Mouse (Mus musculus): ENCODE data around the gene Syngr1. TPM values are rescaled to one million over a fixed set of nuclear protein-coding genes. Genes with fewer than 3 reads are reported as not detected.

Syngr1 gene
- polyA plus RNA-seq, 1 experiment from 2014 or later, result 14.3 TPM

Small RNA genes lying within 50 kb of the gene (microRNA-seq; reads per million reads assigned to microRNA genes)
- gene Snord43, result 29.4 reads per million, percentile 42 among the genes with 10 or more reads in this experiment

Other genes starting within 250 kb of the Syngr1 start
- 29.3 and 36.5 TPM in 2 replicates for gene Apobec3, start 199.7 kb upstream of the Syngr1 start, polyA plus RNA-seq (2015; fragmentation: Nextera tagmentation; extraction: Ambion mirVana)
- gene Cbx7, start 120.2 kb upstream of the Syngr1 start, polyA plus RNA-seq (2015; fragmentation: Nextera tagmentation; extraction: Ambion mirVana), result 3.3 and 3.9 TPM in 2 replicates
- 4.3 and 6.2 TPM in 2 replicates for gene Pdgfb, start 76.4 kb upstream of the Syngr1 start, polyA plus RNA-seq (2015; fragmentation: Nextera tagmentation; extraction: Ambion mirVana)
- gene Rpl3, start 534 bp downstream of the Syngr1 start, polyA plus RNA-seq (2015; fragmentation: Nextera tagmentation; extraction: Ambion mirVana), result 981 and 1,131 TPM in 2 replicates
- 44.1 and 44.7 TPM in 2 replicates for gene Tab1, start 41.8 kb downstream of the Syngr1 start, polyA plus RNA-seq (2015; fragmentation: Nextera tagmentation; extraction: Ambion mirVana)
- gene Mgat3, start 82.4 kb downstream of the Syngr1 start, polyA plus RNA-seq (2015; fragmentation: Nextera tagmentation; extraction: Ambion mirVana), result 9.4 and 9.5 TPM in 2 replicates
- 36.3 and 38.1 TPM in 2 replicates for gene Mief1, start 142.7 kb downstream of the Syngr1 start, polyA plus RNA-seq (2015; fragmentation: Nextera tagmentation; extraction: Ambion mirVana)
- gene AC140267.1, start 144.5 kb downstream of the Syngr1 start, polyA plus RNA-seq (2015; fragmentation: Nextera tagmentation; extraction: Ambion mirVana), result 3.3 TPM in 1 of 2 replicates, not detected in the other
- gene Atf4, start 163.8 kb downstream of the Syngr1 start, polyA plus RNA-seq (2015; fragmentation: Nextera tagmentation; extraction: Ambion mirVana), result 127 and 132 TPM in 2 replicates
- gene Rps19bp1, start 173.0 kb downstream of the Syngr1 start, polyA plus RNA-seq (2015; fragmentation: Nextera tagmentation; extraction: Ambion mirVana), result 48.5 and 50.8 TPM in 2 replicates
- gene Cacna1i, start 195.9 kb downstream of the Syngr1 start, polyA plus RNA-seq (2015; fragmentation: Nextera tagmentation; extraction: Ambion mirVana), result not detected in 2 replicates

Measured in kidney, embryonic 16.5 days (tissue).